Mouse (Mus musculus): ENCODE measurements around the gene Ptpa. TPM values are rescaled to one million over a fixed set of nuclear protein-coding genes. Genes with fewer than 3 reads are reported as not detected.

Ptpa gene
- polyA plus RNA-seq, 1 experiment, result 83.1 TPM

DNA sequence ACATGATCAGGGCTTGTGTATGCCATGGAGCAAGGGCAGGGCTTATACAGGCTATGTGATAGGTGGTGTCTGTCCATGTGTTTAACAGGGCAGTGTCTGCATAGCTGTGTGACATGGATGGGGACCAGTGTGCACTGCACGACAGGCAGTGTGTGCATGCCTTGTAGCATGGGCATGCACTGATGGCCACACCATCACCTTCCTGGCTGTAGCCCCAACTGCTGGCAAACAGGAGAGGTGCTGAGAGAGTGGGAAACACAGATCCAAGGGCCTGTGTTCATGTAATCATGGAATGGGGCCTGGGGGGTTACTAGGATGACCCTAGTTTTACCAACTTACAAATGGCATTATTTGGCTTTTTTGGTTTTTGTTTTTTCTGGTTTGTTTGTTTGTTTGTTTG lies 12.0 kb upstream of the Ptpa start:
- no peaks in the 10 kb centered on the region for H3K9me3 ChIP-seq (replicated peaks; ENCODE audit: control insufficient read depth, insufficient read depth, low read length, poor library complexity, severe bottlenecking)
- H3K9ac ChIP-seq (ENCODE audit: low read depth, poor library complexity, severe bottlenecking), result no peak overlapping the region
- no peak for TF ChIP-seq CTCF (IDR thresholded peaks at IDR 0.05; ENCODE audit: low read depth, low read length)
- TF ChIP-seq EP300 (IDR thresholded peaks at IDR 0.05; ENCODE audit: insufficient read depth, low read depth, low read length), result no peak
- TF ChIP-seq POLR2A (IDR thresholded peaks at IDR 0.05; ENCODE audit: insufficient read depth, low read length), result no peak
- no peak overlapping the region for H3K4me3 ChIP-seq (ENCODE audit: low read depth, low read length)
- H3K36me3 ChIP-seq (ENCODE audit: control insufficient read depth, insufficient read depth, low read length, poor library complexity, severe bottlenecking), result no peaks in the 10 kb centered on the region
- peaks cover 5% of the 10 kb centered on the region for H3K4me1 ChIP-seq (ENCODE audit: control insufficient read depth, insufficient read depth, low read length)
- H3K27ac ChIP-seq (ENCODE audit: insufficient read depth, low read length), result no peak overlapping the region
- H3K27me3 ChIP-seq (ENCODE audit: control insufficient read depth, insufficient read depth, low read length, poor library complexity, severe bottlenecking), result no peaks in the 10 kb centered on the region

DNA sequence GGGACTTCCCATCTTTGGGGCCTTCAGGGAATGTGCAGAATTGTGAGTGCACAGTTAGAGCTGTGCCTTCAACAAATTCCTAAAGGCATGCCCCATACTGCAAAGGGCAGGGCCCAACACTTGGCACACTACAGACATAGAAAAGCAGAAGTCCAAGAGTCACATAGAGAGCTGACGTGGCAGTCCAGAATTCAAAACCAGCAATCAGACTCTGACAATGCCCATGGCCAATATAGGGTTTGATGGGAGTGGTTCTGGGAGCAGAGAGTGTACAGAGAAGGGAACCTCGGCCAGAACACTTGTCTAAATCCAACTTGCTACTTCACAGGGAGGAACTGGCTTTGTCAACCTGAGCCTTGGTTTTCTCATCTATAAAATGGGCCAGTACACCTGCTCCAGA lies 8.6 kb upstream of the Ptpa start:
- Histone ChIP-seq H3K36me3 (ENCODE audit: control insufficient read depth, insufficient read depth, low read length, poor library complexity, severe bottlenecking) (no peaks in the 10 kb centered on the region), H3K27ac (ENCODE audit: insufficient read depth, low read length) (no peak overlapping the region), H3K9me3 (replicated peaks; ENCODE audit: control insufficient read depth, insufficient read depth, low read length, poor library complexity, severe bottlenecking) (no peaks in the 10 kb centered on the region), H3K4me1 (ENCODE audit: control insufficient read depth, insufficient read depth, low read length) (peaks cover 2% of the 10 kb centered on the region), H3K27me3 (ENCODE audit: control insufficient read depth, insufficient read depth, low read length, poor library complexity, severe bottlenecking) (no peaks in the 10 kb centered on the region), H3K4me3 (ENCODE audit: low read depth, low read length) (no peak overlapping the region), H3K9ac (ENCODE audit: low read depth, poor library complexity, severe bottlenecking) (no peak overlapping the region)
- TF ChIP-seq CTCF (IDR thresholded peaks at IDR 0.05; ENCODE audit: low read depth, low read length) (no peak), EP300 (IDR thresholded peaks at IDR 0.05; ENCODE audit: insufficient read depth, low read depth, low read length) (no peak), POLR2A (IDR thresholded peaks at IDR 0.05; ENCODE audit: insufficient read depth, low read length) (no peak)

DNA sequence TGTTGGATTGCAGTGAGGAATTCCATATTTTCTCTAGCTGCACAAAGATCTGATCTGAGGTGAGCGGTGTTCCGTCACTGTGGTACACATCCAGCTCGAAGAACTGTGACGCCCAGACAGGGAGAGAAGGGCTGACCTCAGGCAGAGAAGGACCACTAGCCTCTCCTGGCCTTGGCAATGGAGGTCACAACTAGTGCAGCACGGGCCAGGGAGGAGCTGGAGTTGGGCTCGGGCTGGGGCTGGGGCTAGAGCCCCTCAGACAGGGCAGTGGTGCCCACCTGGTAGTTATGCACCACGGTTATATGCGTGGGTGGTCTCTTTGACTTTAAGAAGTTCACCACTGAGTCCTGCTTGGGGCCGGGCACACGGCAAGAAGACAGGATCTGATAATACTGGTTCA lies 8.1 kb upstream of the Ptpa start:
- H3K27me3 ChIP-seq (ENCODE audit: control insufficient read depth, insufficient read depth, low read length, poor library complexity, severe bottlenecking), result no peaks in the 10 kb centered on the region
- H3K27ac ChIP-seq (ENCODE audit: insufficient read depth, low read length), result no peak overlapping the region
- H3K4me3 ChIP-seq (ENCODE audit: low read depth, low read length), result no peak overlapping the region
- H3K9me3 ChIP-seq (replicated peaks; ENCODE audit: control insufficient read depth, insufficient read depth, low read length, poor library complexity, severe bottlenecking), result no peaks in the 10 kb centered on the region
- H3K4me1 ChIP-seq (ENCODE audit: control insufficient read depth, insufficient read depth, low read length), result peaks cover 2% of the 10 kb centered on the region
- no peaks in the 10 kb centered on the region for H3K36me3 ChIP-seq (ENCODE audit: control insufficient read depth, insufficient read depth, low read length, poor library complexity, severe bottlenecking)
- TF ChIP-seq POLR2A (IDR thresholded peaks at IDR 0.05; ENCODE audit: insufficient read depth, low read length), result no peak
- no peak for TF ChIP-seq EP300 (IDR thresholded peaks at IDR 0.05; ENCODE audit: insufficient read depth, low read depth, low read length)
- TF ChIP-seq CTCF (IDR thresholded peaks at IDR 0.05; ENCODE audit: low read depth, low read length), result no peak
- H3K9ac ChIP-seq (ENCODE audit: low read depth, poor library complexity, severe bottlenecking), result no peak overlapping the region

DNA sequence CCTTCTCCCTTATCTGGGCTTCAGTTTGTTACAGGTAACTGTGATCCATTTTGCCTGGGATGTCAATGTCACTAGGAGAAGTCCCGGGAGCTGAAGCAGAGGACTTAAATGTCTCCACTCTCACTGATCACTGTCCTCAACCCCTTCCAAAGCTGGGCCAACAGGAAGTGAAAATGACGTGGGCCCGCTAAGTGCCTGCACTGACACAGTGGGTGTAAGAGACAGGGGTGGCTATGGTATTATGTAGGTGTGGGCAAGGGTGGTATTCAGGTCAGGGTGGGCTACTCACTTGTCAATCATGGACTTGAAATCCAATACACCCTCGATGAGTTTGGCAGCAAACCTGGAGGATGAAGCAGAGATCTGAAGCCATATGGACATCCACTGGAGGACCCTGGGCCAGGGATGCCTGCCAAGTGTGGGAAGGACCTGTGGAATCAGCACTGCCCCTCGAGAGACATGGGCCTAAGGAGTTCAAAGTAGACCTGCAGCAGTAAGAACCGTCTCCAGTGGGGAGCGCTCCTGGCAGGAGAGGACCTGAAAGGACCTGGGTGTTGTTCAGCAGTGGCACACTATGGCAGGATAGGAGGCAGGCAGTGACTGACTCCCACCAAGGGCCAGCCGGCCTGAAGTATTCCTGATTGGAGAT lies 7.3 kb upstream of the Ptpa start:
- Histone ChIP-seq H3K27ac (ENCODE audit: insufficient read depth, low read length) (no peak overlapping the region), H3K36me3 (ENCODE audit: control insufficient read depth, insufficient read depth, low read length, poor library complexity, severe bottlenecking) (no peaks in the 10 kb centered on the region), H3K9ac (ENCODE audit: low read depth, poor library complexity, severe bottlenecking) (no peak overlapping the region), H3K4me1 (ENCODE audit: control insufficient read depth, insufficient read depth, low read length) (peaks cover 2% of the 10 kb centered on the region), H3K27me3 (ENCODE audit: control insufficient read depth, insufficient read depth, low read length, poor library complexity, severe bottlenecking) (no peaks in the 10 kb centered on the region), H3K9me3 (replicated peaks; ENCODE audit: control insufficient read depth, insufficient read depth, low read length, poor library complexity, severe bottlenecking) (no peaks in the 10 kb centered on the region), H3K4me3 (ENCODE audit: low read depth, low read length) (no peak overlapping the region)
- TF ChIP-seq POLR2A (IDR thresholded peaks at IDR 0.05; ENCODE audit: insufficient read depth, low read length), result no peak
- no peak for TF ChIP-seq EP300 (IDR thresholded peaks at IDR 0.05; ENCODE audit: insufficient read depth, low read depth, low read length)
- no peak for TF ChIP-seq CTCF (IDR thresholded peaks at IDR 0.05; ENCODE audit: low read depth, low read length)

DNA sequence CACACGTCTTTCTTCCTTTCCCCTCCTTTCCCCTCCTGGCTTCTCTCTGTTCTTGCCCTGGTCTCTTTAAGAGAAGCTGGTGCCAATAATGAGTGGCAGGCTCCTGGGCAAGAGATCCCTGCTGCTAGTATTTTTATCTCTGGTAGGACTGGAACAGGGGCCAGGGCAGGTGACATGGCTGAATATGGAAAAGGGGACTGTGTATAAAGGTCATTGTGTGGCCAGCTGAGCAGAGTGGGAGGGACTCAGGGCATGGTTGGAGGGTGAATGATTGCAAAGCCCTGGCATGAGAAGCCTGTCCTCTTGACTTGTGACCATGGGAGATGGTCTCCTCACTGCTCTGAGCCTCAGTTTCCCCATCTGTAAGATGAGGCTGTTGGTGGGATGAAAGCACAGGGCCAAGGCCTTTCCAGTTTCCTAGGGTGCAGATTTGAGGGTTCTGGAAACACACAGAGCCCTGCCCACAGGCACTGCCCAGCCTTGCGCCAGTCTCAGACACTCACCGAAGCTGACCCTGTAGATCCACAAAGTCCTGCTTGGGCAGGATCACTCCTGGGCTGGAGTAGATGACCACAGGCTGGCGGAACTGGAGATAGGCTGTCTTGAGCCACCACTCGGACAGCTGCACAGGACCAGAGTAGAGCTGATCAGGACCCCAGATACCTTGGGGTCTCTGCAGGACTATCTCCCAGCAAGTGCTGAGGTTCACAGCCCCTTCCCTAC lies 6.2 kb upstream of the Ptpa start:
- Histone ChIP-seq H3K4me3 (ENCODE audit: low read depth, low read length) (no peak overlapping the region), H3K27ac (ENCODE audit: insufficient read depth, low read length) (no peak overlapping the region), H3K9me3 (replicated peaks; ENCODE audit: control insufficient read depth, insufficient read depth, low read length, poor library complexity, severe bottlenecking) (no peaks in the 10 kb centered on the region), H3K9ac (ENCODE audit: low read depth, poor library complexity, severe bottlenecking) (no peak overlapping the region), H3K4me1 (ENCODE audit: control insufficient read depth, insufficient read depth, low read length) (peaks cover 2% of the 10 kb centered on the region), H3K27me3 (ENCODE audit: control insufficient read depth, insufficient read depth, low read length, poor library complexity, severe bottlenecking) (no peaks in the 10 kb centered on the region), H3K36me3 (ENCODE audit: control insufficient read depth, insufficient read depth, low read length, poor library complexity, severe bottlenecking) (no peaks in the 10 kb centered on the region)
- TF ChIP-seq EP300 (IDR thresholded peaks at IDR 0.05; ENCODE audit: insufficient read depth, low read depth, low read length), result no peak
- no peak for TF ChIP-seq CTCF (IDR thresholded peaks at IDR 0.05; ENCODE audit: low read depth, low read length)
- TF ChIP-seq POLR2A (IDR thresholded peaks at IDR 0.05; ENCODE audit: insufficient read depth, low read length), result no peak

All from ES-Bruce4 (cell line).